Mouse (Mus musculus): ENCODE data around the gene Fam114a2.

GRCm38 (mm10) chr11:57540681-57541080 is 22.3 kb upstream of the Fam114a2 start:
- TF ChIP-seq POLR2A (IDR thresholded peaks at IDR 0.05; ENCODE audit: low read depth, low read length) (no peak), CTCF (IDR thresholded peaks at IDR 0.05; ENCODE audit: extremely low read depth, insufficient read depth, insufficient read length, insufficient replicate concordance) (no peak)
